Mouse (Mus musculus) kidney, postnatal 14 days (tissue): ENCODE results near the gene Fam149a.
"Not testable (repeated sequence)": the region's sequence is repeated elsewhere in the genome, so short reads cannot be mapped to it uniquely, and the experiment has no call there.

Experiments
- DNase-seq: peaks from one replicate; pipeline ENCODE4 v3.0.0; 2022; ENCODE audit warnings: mixed read lengths

Gene Fam149a

DNA sequence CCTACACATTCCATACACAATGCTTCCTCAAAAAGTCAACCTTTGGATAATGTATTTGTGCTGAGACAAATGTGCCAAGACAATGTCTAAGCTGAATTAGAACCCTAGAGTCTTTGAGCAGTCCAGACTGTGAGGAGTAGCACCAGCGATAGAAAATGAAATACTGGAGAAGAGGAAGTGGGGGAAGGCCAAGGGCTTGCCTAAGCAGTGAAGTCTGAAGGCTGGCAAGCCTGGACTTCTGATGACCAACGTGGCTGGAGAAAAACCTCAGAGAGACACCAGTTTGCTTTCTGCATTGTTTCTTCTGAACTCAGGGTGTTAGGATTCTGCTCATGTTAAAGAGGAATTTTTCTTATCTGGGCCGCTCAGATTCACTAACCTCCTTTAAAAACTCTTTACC lies 51.2 kb downstream of the Fam149a start:
- DNase-seq, result no peak

DNA sequence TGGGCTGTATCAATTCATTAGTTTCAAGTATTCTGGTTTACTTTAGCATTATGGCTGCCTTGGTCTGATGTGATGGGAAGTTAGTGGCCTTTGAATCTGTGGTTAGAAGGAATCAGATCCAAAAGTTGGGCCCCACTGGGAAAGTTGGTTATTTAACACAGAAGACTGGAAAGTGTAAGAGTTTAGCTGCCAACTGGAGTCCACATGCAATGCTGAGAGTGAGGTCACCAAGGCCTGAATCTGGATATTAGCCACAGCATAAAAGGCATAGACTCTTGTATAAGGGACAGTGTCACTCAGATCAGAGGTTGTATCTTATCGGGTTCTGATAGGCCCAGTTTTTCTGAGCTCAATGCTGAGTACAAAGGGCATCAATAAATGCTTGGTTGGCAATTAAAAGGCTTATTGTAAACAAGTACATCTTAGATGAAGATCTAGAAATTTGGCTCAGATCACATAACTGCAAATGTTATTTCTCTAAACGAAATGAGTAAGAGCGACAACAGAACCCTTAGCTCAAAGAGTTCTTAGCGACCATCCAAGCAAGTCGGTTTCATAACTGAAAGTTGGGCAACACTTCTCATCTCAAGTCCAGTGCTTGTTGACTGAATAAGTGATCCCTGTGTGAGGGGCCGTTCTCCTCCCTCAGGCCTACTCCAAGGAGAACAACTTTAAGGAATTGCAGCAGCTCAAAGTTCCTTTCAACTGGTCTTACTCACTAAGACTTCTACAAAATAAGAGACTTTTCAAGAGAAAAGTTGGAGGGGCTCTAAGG lies 52.7 kb downstream of the Fam149a start:
- DNase-seq, result no peak

DNA sequence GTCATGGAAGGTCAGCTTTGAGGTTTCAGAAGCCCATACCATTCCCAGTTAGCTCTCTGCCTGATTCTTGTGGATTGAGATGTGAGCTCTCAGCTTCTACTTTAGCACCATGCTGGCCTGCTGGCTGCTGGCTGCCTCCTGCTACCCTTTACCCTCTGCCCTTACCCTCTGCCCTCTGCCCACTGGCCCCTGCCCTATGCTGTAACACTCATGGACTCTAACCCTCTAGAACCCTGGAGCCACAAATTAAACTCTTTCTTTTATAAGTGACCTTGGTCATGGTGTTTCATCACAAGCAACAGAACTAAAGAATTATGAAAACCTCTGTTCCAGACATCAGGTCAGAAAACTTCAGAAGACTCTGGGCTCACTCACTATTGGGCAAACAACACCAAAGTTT lies 55.0 kb downstream of the Fam149a start:
- not testable (repeated sequence) for DNase-seq

DNA sequence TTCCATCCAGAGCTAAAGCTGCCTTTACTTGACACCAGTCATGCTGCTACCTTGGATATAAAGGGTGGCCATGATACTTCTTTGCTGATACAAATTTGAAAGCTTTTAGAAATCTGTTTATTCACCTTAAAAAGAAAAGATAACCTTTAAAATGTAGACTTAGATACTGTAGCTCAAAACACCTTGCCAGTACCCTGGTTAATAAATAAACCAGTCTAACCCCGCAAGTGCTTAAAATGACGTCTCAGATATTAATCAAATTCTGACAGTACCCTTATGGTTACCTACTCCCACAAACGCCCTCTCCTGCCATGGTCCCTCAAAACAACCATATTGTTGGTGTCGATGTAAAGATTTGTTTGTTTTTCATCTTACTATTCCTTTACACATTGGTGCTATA lies 57.9 kb downstream of the Fam149a start:
- DNase-seq, result no peak

DNA sequence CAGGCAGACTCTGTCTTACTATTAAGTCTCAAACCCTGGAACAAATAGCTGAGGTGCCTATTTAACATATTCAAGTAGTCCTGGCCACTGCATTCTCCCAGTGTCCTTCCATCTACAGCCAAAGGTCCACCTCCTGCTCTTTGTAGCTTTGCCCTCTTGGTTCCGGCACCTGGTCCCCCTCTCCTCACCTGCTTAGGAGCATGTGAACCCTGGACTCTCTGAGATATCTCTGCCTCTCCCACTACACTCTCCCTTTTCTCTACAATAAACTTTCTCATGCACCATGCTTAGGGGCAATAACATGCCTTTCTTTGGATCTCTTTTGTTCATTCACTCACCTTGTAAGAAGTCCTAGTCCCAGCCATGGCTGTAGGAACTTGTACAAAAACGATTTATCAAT lies 60.7 kb downstream of the Fam149a start:
- no peak for DNase-seq

DNA sequence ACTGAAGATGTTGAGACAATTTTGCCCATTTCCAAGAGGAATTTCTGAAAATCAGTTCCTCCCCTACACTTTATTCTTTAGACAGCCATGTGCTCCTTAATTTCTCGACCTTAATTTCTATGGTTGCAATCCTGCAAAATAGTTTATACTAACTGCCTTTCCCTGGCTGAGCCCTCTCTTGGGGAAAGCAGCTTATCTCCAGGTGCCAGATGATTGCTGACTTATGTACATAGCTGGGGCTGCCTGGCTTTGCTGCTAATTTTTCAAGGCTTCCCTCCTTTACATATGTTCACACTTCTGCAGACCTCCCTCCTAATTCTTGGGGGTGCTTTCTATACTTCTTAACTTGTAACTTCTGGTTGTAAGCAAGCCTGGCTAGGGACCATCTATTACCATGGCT lies 61.2 kb downstream of the Fam149a start:
- DNase-seq, result no peak

DNA sequence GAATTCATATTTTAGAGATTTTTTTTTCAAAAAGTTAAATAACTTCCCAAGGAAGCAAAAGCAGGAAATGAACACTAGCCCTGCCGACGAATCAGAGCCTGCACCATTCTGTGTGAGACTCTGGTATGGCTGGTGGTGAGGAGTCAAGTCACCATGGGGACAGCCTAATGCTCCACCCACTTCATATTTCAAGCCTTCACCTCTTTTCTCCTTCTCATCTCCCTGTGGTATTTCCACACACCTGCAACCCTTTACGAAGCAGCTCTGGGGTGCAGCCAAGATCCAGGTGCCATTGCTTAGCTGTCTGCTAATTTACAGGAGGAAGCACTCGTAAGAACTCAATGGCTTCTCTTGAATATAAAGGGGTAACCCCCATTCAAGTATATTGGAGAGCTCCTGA lies 71.1 kb downstream of the Fam149a start:
- DNase-seq, result no peak

DNA sequence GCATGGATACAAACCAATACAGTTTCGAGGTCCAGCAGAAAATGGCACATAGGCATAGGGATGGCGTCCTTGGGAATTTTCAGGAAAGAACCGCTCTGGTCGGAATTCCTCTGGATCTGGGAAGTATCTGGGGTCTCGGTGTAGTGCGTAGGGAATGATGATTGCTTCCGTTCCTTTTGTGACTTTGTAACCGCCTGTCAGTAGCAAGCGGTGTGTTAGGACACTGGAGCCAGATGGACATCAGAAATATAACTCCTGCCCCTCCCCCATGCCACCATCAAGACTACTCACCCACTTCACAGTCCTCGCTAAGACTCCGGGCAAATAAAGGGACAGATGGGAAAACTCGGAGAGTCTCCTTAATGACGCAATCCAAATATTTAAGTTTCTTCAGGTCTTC lies 73.7 kb downstream of the Fam149a start, which contains the start of gene Gm45753:
TSS of gene Gm45753 (minus strand) at position 101 of the 400 bp plus-strand sequence.
- no peak for DNase-seq

DNA sequence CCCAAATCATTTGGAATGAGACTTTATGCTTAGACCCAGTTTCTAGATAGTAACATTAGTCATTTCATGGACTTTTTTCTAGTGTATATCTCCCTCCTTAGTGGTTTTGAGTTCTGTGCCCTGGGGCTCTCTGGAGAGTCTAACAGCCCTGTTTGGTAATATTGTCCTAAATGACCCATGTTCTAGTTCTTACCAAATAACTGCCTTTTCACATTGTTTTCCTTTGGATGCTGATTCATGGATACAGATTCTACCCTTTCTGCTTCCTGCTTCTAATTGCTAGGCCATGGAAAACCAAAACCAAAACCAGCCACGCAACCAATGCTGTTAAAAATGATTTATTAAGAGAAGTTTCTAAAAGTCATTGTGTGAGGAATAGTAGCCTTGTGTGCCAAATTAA lies 76.6 kb downstream of the Fam149a start:
- DNase-seq, result no peak

DNA sequence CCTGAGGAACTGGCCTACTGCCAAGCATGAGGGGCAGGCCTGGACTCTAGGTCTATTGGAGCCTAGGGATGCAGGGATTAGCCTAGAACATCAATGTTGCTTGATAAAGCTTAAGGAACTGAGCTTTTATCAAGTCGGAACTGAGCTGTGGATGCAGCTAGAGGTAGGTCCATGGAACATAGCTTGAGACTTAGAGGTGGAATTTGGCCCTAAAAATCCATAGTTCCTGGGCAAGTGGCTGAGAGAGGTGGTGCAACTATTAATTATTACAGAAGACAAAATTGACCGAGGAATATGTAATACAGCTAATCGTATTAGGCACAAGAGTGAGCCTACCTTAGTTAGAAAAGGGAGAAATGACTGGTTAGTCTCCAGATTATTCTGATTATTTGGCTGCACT lies 77.7 kb downstream of the Fam149a start:
- no peak for DNase-seq

DNA sequence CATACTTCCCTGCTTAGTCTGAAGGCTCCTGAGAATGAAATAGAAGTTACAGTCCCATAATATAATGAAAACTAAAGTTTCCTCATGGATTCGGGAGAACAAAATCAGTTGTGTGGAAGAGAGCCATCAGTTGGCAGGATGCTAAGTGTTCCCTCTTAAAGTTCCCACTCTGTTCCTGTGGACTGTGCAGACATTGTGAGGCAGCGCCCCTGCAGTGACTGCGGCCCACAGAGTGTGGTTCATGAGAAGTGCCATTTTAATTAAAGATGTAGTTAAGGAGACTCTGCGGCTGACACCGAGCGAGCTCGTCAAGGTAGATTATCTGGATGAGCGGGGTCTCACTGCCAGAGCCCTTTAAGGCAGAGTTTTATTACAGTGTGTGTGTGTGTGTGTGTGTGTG lies 79.7 kb downstream of the Fam149a start:
- DNase-seq, result no peak

DNA sequence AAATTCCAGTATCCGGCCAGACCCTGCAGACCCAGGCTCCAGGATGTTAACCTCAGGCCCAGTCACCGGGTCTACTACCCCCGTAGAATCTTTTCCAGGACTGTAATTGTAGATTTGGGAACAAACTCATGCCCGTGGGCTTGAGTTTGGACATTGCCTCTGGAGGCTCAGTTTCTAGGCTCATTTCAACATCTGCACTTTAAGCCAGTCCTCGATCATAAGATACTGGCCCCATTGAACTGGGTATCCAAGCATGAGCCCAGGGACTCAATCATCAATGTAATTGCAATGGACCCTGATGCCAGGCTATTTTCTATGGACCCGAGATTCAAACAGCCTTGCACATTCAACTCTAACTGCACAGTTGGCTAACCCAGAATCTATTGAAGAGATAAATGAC lies 86.8 kb downstream of the Fam149a start:
- no peak for DNase-seq

DNA sequence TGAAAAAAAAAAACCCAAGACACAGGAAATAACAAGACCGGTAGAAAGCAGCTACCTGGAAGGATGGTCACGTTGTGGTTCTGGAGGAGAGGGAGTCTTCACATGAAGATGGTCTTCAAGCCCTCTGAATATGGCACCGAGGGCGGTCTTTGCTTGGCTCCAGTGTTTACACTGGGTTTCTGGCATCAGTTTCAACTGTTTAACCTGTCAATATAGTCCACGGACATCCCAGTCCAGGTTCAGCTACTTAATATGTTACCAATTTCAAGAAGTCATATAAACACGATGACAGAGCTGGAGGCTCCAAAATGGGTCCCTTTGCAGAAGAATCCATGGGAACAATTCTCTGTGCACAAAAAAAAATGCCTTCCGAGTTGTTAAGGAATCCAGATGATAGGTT lies 87.4 kb downstream of the Fam149a start, which contains the start of gene Klkb1:
TSS of gene Klkb1 (minus strand) at position 173 of the 400 bp plus-strand sequence.
- DNase-seq, result no peak

DNA sequence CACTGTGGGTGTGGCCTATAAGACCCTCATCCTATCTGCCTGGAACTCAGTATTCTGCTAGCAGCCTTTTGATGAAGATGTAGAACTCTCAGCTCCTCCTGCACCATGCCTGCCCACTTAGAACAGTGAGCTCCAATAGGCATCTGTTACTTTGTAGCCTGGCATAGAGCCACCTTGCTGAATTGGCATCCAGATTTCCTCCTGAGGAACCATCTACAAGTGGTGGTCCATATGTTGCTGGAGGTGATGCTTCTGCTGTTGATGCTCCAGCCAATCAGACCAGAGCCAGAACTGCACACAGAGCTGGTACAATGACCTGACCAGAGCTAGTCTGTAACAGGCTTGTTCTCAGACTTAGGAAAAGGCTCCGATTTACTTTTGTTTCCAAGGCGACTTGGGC lies 90.3 kb downstream of the Fam149a start:
- DNase-seq, result no peak
